Mouse (Mus musculus) kidney, postnatal 4 days (tissue): ENCODE measurements around the gene Ggact.

Source experiments
- DNase-seq, 2 experiments: peaks; one replicate each; pipeline ENCODE4 v3.0.0; 2021; ENCODE audit warnings: mixed read lengths in 2 of 2

Gene Ggact

DNA sequence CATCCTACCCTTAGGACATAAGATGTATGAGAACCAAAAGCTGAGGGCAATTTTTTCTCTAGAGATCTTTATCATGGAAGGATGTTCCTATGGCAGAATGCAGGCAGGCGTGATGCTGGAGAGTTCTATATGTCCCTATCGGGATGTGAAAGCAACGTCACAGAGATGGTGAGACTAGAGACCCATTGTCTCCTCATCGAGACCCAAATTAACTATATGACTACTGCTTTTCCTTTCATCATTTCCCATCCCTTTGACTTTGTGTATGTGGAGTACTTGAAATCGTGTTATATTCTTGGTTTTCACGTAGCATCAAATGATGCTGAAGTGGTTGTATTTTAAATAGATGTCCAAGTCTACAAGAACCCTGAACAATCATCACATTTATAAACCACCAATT lies at the start of gene Ggact:
Ggact (minus strand) TSS at position 101 of the 400 bp plus-strand sequence.
- no peak for DNase-seq

DNA sequence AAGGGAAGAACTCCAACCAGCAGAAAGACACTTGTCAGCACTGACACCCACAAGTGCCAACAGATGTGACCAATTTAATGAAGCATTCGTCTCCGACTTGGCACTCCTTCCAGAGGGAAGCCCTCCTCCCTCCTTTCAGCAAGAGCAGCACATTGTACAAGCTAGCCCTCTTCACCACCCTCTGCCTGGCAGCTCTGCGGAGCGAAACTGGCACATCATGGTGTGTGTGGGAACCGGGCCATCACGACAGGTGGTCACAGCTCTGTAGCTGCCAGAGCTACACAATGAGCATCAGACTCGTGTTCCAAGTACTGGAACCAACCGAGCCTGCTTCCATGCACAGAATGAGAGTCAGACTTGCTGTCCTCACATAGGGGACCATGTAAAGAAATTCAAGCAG lies 44.4 kb upstream of the Ggact start:
- peak in 1 of 2 experiments; percentile 28 for DNase-seq

DNA sequence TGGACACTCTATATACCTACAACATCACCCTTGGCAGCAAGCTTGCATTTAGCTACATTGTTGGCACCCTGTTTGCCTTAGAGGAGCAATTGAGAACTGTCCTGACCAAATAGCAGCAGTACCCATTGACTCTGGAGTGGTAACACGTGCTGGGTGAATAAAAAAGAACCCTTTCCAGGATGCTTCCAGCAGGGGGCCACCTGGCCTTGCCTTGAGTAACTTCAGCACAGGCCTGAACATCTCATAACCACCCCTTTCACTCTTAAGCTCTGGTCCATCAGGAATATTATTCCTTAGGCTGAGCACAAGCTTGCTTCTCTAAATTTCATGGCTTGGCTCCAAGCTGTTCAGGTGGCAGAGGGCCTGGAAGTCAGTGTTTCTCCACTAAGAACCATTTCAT lies 39.8 kb upstream of the Ggact start:
- DNase-seq: peak; percentile 75 to 79

DNA sequence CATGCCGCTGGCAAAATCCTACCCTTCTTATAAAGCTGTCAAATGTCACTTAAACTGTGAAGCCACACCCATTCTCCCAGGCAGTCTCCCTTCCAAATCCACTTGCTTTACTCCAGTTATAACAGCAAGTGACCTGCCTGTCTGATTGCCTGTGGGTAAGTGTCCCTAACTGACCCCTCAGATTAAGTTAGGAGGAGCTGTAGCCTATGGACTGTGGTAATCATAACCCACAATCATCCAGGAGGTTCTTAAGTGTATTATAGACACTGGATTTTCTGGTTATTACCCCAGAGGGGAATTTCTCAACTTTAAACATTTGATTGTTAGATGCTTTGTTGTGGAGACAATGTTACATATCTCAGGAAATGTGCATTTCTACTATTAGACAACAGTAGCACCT lies 39.0 kb upstream of the Ggact start:
- DNase-seq: no peak

DNA sequence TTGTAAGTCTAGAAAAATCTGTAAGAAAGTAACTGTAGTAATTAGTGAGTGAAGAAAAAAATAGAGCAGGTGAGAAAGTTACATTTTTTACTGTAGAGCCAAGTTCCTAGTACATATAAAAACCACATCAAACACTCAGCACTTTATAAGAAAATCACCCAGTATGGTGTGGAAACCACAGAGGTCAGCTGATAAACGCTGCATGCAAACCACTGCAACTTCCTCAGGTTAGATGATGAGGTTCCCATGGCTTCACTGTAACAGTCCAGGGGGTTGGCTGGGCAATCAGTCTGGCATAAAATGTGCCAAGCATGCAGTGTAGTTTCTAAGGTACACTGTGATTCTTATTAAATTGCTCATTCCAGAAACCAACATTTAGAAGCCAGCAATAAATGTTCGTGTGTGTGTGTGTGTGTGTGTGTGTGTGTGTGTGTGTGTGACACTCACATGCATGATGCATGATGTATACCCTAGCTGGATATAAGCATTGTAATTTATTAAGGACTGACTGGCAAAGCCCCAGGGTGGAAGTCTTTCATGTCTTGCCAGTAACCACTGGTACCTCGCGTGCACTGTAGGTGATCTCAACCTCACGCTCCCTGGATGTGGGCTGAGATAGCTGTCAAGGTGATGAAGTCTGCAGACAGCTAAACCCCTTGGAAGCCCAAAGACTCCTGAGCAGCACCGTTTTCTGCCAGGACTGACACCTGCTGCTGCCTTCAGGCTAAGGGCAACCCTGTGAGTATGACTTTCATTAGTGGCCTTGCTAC lies 38.3 kb upstream of the Ggact start:
- no peak for DNase-seq

DNA sequence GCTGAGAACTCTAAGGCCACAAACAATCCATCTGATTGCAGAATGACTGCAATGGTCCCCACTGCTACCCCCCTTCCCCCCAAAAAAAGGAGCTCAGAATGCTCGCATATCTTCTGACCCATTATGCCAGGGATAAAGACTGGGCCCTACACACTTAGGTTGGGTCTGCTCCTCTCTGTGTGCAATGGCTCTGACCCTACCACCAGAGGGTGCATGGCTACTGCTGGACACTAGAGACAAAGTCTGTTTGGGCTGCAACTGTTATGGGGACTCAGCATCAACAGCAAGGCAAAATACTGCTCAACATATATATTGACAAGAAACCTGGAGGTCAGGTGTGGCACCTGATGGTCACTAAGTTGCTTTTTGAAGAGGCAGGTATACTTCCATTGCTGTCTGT lies 37.4 kb upstream of the Ggact start:
- DNase-seq: peak; percentile 13 to 27

DNA sequence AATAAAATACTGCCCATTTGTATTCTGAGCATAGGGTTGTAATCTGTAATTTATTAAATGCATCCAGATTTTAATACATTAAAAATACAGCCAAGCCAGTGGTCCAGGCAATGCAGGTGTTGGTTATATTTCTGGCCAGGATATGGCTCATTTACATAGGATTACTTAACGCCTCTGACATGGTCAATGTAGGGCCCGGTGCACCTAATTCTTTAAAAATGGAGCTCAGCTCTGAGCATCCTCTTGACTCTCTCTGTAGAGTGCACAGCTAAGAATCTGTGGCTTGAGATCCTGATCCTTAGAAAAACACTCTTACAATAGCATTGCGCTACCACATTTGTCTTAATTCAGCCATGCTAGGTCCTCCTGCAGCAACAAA lies 29.9 kb upstream of the Ggact start:
- no peak for DNase-seq

DNA sequence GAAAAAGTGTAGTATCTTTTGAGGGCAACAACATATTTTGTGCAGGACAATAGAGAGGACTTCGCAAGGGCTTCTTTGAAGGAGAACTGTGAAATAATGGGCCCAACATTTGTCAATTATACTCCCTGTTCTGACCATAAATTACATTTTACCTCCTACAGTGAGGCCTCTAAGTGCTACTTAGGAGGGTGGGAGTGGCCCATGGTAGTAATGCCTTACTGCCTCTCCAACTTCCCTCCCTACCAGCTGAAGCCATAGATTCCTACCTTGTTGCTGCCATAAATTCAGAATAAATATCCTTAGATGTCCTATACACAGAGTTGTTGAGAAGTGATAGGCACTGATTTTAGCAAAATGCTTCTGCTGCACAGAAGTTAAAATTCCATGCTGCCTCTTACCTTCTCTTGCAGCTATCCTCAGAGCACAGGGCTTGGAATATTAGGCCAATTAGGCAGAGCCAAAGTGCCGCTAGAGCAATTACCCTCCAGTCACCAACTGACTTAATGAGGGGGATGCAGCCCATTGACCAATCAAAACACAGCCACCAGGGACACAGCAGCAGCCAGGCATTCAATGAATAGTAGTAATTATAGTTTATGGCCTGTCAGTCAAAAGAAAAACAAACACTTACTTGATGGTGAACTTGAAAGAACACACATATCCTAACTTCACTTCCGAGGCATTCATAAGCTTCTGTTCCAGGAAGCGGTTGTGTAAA lies 29.4 kb upstream of the Ggact start:
- peak; percentile 17 to 31 for DNase-seq

DNA sequence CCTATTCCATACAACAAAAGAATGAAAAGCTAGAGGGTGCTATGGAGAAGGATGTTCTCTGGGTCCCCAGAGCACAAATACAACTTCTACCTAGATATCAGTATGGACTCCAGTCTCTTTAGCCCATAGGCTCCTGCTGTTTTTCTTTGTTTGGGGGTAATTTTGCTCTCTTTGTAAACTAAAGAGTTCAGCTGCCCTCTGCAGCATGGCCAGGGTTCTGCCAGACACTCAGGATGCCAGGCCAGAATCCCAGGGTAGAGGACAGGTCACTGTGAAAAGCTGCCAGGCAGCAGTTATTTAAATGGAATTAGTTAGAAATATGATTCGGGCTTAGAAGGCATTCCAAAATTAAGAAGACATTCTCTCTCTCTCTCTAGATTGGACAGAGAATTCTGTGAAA lies 22.9 kb upstream of the Ggact start:
- DNase-seq: no peak

DNA sequence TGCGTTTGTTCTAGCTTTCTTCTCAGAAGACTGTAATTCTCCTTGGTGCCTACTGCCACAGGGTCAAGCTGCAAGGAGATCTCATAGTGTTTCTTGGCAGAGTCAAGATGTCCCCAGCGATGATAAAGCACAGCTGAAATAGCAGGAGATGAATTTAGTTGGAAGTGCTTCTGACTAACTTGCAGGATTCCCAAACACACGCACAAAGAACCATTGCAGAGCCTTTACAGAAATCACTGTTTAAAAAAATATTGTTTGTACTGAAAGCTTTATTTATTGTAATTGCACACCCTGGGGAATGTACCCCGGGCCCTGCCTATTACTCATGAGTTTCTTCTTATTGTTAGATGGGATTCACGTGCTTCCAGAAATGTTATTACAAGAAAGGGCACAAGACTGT lies 6.5 kb upstream of the Ggact start:
- no peak for DNase-seq

DNA sequence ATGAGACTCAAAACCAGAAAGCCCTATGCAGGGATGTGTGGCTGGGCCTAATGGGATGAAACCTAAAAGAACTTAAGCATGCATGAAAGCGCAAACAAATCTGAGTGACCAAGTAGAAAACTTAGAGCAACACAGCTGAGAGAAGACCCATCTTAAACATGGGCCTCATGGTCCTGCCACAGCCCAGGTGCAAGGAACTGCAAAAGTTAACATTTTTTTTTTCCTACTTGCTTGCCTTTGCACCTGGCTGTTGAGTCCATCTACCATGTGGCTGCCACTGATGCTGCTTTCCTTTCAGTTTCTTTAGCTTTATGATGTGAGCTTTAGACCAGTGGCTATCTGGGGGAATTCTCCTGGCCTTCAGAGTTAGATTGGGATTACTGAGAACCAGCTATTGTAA lies 4.1 kb upstream of the Ggact start:
- DNase-seq: no peak

DNA sequence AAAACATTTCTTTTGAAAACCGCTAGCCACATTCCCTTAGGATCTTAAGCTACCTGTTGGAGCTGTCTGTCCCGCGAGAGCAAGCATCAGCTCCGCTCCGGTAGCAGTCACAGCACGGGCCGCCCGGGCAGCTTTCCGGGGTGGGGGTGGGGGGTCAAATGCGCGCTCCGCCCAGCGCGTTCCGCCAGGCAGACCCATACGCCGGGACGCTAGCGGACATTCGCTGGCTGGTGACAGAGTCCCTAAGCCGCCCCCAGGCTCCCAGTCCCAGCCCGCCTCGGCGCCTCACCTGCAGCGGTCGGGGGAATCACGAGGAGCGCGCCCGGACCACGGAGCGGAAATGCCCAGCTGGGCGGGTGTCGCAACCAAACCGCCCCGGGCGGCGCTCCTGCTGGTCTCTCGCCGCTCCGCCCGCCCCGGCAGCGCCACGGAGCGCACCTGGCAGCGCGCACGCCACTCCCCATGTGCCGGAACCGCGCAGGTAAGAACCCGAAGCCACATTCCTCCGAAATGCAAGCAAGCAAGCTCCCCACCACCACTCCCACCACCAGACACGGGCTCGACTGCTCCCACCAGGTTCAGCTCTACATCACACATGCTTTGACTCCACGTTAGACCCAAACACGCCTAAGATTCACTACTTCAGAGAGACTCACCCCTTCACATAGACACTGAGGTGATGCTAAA lies 602 bp downstream of the Ggact start:
- DNase-seq: peak; percentile 80 to 88

DNA sequence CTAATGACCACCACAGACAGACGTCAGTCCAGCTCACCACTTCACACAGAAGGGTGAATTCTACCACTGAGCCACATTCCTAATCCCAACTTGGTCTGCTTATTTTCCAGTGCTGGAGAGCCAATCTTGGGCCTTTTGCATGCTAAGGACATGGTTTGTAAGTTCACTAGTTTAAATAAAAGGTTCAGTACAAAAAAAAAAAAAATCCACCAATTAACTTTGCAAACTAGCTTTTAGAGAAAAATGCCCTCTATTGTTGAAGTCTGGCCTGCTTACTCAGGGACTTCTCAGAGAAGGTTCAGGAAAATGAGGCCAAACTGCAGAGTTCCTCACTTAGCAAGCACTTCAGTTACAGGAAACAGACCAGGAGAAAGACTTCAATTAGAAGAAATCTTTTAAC lies 1.4 kb downstream of the Ggact start:
- no peak for DNase-seq

DNA sequence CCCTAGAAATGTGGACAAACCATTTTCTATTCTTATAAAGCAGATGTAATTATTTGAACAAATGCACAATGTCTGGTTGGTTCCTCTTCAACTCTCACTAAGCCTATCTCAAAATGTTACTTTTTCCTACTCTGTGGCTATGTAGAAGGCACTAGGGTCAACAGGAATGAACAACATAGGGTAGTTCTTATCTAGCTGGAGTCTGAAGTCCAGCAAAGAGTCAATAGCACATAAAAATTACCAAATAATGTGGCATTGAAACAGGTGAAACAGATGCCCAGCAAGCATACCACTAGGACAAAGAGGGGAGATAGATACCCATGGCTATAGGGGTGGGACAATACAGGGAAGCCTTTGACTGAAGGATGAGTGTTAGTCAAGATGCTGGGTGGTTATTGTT lies 2.3 kb downstream of the Ggact start:
- DNase-seq: no peak

DNA sequence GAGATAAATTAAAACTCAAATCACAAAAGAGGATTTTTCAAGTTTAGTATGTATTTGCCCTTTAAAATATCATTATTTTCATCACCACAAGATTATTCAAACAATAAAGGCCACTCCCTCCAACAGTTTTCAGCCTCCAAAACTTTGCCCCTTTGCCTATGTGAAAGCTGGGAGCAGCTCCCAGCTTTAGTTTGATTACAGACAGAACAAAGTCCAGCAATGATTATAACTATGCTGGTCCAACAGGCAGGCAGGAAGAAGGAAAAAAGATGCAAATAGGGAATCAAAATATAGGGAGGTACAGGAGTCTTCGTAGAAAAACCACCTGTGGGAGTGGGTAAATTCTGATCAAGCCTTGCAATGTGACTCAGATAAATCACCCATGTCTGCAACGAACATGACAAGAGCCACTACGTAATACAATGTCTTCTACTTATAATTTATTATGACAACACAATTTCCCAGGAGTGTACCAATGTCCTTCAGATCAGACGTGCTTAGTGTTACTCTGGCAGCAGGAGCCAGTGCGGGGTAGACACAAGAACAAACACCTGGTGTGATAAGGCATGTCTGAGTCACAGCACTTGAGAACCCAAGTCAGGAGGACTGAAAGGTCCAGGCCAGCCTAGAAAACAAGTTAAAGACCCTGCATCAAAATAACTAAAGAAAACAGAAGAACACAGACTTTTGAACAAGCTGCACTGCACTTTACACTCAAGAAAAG lies 4.0 kb downstream of the Ggact start:
- no peak for DNase-seq

DNA sequence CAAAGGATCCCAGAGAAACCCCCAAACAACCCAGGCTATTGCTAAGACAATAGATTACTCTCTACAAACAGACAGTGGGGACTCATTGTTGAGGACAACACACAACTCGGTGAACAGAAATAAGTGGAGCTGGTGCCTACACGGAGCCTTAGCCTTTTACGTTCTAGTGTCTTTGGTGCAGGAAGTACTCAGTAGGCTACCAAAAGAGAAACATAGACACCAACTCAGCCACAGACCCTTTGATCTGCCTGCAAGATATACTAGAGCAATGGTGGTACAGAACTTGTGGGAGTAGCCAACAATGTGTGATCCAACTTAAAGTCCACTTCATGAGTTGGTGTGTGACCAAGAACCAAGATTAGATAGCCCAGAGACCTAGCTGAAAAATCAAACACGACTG lies 5.5 kb downstream of the Ggact start:
- DNase-seq: no peak

DNA sequence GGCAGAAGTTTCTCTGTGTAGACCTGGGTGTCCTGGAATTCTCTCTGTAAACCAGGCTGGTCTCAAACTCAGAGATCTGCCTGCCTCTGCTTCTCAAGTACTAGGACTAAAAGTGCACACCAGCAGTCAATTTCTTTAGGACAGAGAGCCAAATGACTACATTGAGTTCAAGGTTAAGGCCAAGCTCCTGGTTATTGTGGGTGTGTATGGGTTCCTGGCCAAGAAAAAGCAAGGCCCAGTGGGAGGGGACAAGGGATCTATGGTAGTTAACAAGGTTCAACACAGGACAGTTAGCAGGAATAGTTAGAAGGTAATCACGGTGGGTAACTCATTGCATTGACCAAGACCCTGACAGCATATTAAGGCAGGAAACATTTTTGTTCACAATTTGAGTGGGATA lies 8.6 kb downstream of the Ggact start:
- no peak for DNase-seq

DNA sequence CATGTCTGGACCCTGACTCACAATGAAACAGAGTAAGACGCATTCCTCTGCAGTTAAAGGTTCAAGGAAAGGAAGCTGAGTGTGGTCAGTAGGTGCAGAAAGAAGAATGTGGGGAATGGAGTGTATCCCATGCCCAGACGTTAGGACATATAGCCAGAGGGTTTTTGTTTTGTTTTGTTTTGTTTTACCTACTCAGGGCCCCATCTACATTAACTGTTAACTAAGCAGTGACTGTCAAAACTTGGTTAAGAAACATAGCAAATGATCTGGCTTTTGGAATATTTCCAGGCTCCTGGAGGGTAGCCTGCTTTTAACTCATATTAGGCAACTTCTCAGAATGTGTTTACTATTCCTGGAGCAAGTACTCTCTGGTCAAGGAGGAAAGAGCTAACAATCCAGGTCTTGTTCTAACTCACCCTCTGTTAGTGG lies 9.6 kb downstream of the Ggact start:
- no peak for DNase-seq

DNA sequence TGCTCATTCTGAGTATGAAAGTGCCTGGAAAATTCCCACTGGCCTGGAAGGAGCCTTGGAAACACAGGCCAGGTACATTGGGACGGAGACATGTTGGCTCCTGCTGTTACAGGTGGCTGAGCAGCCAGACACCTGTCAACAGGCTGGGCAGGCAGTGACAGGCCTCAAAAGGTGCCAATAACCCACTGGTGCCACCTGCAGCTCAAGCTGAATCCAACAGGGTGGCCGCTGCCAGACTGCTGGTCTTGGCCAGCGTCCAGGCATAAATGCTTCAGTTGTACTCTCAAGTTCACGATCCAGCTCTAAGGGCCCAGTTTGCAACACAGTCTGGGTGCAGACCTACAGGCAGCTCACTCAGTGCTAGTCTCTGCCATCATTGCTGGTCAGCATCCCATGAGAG lies 10.7 kb downstream of the Ggact start:
- peak; percentile 78 to 87 for DNase-seq

DNA sequence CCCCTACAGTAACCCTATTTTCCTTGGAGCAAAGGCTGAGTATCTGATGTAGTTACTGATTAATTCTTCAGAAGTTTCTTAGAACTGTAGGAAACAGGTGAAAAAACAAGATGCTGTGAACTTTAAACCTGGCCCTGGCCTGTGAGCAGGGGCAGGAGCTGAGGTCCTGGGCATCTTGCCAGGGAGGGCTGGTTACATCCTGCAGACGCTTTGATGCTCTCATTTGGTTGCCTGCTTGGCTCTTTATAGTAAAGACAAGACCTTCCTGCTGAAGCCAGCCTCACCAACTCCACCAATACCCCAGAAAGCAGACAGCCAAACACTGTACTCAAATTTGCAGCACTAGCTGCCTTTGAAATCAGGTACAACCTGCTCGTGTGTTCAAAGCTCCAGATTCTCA lies 11.4 kb downstream of the Ggact start:
- peak; percentile 81 to 89 for DNase-seq

DNA sequence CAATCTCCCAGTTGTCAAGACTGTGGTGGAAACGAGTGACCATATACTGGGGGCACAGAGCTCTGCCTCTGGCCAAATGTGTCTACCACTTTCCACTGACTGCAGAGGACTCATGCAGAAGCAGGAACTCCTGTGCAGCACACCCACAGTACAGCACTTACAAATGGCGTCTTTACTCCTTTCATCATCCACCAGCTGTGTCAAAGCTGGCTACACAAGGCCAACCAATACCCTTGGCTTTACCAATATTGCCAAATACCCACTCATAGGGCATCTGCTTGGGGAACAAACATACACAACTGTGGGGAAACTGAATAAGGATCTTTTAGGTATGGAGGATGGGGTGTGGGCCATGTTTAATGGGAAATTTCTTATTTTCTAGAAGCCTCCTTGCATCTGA lies 11.8 kb downstream of the Ggact start:
- no peak for DNase-seq

DNA sequence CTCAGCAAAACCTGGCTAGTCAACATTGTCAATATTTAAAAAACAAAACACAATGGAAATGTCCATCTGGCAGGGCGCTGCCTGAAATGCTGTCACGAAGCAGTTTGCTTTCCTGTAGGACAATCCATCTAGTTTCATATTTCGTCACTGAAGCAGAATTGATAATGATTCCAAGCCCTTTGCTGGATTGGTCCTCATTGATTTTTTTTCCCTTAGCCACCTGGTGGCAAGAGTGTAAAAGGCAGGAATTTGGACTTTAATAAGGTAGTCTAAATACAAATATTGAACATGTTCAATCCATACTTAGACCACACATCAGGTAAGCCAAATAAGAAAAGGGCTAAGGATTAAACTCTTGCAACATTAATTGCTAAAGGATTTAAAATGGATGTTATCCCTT lies 12.4 kb downstream of the Ggact start:
- DNase-seq: no peak

DNA sequence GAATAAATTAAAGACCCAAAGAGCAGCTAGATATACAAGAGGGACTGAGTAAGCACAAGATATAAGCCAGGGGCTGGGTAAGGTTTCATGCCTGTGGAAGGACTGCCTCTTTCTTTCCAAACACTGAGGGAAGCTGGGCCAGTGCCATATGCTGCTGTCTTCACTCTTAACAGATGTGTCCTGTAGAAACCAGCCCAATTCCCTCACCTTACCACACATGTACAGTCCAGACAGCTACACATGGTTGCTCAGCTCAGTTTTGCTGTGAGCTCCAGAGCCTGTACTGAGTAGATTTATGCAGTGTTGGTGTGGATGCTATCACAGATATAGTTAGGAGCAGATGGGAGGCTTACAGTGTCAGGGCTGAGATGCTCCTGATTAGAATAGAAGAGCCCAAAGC lies 12.9 kb downstream of the Ggact start:
- DNase-seq: no peak
